Mouse (Mus musculus) erythroid progenitor cell, adult 5-6 weeks (primary cell): ENCODE results near the gene Cdc37. TPM values are rescaled to one million over a fixed set of nuclear protein-coding genes. Genes with fewer than 3 reads are reported as not detected.

Experiments
- ATAC-seq: replicated peaks from 2 replicates; pipeline ENCODE4 v1.8.0; 2016; ENCODE audit warnings: moderate number of reproducible peaks, mild to moderate bottlenecking, moderate TSS enrichment, inconsistent platforms; ENCODE audit not compliant: poor library complexity, low FRiP score, severe bottlenecking
- total RNA-seq, 2 experiments: library from RNA; stranded (forward) in 1 of 2; stranded (reverse) in 1 of 2; fragments of 150-400 nt in 1 of 2; fragments of 186-747, 209-891 nt in 1 of 2; gene quantifications; 2 replicates each; pipeline versions ENCODE4 v1.2.3 to v1.2.4; 2015 to 2017; ENCODE audit warnings: low replicate concordance in 2 of 2

Cdc37 gene
- total RNA-seq, 2 experiments from 2014 or later = 28.9 to 76.5 TPM

DNA sequence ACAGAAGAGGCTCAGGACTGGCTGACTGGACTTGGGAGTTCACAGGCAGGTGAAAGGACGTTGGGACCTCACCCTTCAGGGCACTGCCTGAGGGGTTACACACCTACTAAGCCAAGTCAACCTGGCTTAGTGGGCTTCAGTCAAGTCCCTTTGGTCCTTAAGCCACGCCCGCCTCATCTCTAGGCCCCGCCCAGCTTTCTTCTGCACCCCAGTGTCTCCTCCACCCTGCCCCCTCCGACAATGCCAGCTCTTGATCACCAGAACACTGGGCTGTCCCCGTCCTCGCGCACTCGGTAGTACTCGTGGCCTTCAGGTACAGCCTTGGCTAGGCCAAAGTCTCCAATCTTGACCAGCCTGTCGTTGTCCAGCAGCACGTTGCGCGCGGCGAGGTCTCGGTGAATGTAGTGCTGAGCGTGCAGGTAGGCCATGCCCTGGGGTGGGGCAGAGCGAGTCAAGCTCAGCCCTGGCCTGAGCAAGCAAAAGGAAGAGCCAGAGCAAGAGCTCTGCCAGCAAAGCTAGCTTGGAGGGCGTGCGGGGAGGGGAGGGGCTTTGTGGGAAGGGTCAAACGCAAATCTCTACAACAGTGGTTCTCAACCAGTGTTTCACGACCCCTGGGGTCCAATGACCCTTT lies 42.1 kb downstream of the Cdc37 start:
- no peak for ATAC-seq

DNA sequence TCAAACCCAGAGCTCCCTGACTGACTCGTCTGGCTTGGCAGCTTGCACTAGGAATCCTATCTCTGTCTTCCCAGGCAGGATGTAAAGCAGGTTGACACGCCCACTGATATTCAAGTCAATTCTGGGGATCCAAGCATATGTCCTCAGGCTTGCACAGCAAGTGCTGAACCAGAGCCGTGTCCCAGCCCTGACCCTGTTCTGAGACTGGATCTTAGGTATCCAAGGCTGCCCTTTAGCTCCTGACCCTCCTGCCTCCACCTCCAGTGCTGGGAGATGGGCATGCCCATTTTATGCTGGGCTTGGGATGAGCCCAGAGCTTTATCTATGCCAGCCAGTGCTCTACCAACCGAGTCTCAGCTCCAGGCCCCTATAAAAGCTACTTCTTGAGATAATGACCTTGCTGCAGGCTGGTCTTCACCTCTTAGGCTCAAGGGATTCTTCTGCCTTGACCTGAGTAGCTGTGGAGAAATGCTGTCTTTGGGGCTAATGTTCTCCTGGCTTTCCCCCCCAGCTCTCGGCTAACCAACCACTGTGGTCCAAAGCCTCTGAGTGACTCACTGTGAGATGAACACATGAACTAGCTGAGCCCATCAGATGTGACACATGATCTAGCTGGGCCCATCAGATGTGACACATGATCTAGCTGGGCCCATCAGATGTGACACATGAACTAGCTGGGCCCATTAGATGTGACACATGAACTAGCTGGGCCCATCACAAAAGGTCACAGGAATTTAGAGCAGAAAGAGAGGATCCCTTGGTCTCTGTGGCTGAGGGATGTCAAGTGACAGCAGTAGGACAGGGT lies 43.8 kb downstream of the Cdc37 start:
- ATAC-seq = peak; percentile 92

DNA sequence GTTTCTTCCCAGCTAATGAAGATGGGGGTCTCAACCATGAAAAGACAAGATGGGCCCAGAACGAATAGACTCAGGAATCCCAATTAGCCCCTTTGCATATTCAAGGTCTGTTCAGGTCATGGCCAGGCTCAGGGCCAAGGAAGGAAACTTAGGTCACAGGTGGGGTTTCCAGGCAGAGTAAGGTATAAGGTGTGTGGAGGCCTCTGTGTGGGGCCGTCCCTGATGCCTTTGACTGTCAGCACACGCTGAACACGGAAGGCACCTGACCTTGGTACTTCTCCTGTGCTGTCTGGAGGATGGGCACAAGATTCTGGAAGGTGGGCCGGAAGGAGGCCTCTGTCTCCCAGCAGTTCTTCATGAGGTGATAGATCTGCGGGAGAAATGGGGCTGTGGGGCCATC lies 45.0 kb downstream of the Cdc37 start:
- ATAC-seq = no peak

DNA sequence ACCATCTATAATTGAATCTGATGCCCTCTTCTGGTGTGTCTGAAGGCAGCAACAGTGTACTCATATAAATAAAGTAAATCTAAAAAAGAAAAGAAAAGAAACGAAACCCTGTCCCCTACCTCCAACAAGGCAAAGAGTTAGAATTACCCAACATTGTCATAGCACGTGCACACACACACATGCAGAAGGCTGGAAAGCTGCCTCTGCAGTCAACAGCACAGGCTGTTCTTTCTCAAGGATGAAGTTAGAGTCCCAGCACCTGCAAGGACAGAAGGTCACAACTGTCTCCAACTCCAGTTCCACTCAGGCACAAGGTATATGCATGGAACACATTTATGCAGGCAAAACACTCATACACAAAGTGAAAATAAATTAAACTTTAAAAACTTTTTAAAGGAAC lies 47.7 kb downstream of the Cdc37 start:
- no peak for ATAC-seq

DNA sequence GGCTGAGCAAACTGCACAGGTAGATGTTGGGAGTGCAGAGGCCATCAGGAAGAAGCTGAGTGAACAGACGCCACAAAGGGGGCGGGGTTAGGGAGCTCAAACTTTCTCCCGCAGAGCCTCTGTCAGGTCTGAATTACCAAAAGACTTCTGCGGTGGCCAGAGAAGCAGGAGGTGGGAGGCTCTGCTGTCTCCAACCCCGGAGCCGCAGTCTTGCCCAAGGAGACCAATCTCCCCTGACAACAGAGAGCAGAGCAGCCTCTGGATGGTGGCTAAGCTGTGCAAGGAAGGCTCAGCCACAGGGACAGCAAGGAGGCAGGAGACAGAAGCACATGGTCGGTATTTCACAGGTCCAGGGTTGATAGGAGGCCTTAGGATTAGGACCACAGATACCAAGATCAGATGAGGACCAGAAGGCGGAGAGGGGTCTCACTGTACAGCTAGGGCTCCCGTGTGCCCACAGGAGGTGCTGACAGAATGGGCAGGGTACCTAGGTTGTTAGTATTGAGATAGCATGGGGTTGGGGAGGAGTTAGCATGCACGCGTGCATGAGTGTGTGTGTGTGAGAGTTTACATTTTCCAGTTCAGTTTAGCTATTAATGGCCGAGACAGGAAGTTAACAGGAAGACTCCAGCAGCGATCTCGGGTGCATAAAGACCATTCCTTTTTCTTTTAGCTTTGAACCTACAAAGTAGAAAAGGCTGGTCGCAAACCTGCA lies 49.2 kb downstream of the Cdc37 start:
- no peak for ATAC-seq

DNA sequence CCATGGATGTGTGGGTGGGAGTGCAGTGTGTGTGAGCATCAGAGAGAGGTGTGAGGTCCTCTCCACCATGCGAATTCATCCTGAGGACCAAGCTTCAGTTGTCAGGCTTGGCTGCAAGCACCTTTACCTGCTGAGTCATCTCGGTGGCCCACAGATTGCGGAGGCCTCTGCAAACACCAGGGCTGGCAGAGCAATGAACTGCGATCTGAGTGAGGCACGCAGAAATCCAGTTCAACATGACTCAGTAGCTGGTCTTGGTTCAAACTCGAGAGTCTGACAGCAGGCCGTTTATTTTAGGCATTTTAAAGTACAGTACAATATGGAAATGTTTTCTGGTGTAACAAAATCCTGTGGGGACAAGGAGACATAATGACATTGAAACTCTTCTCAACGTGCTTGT lies 52.0 kb downstream of the Cdc37 start:
- ATAC-seq = peak; percentile 22

DNA sequence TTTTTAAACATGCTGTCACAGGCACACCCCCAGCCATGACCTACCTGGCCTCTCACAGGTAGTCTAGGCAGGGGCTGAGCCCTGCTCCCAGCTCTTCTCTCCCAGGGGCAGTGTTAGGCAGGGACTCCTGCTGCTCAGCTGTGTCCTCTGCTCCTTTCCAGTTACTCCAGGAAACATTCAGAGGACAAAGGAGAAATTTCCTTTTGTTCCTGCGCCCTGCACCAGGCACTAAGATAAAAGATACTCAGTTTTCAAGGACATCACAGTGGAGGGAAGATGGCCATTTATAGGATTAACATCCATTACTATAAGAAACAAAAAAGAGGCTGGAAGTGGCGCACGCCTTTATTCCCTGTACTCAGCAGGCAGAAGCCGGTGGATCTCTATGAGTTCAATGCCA lies 53.8 kb downstream of the Cdc37 start:
- ATAC-seq = no peak

DNA sequence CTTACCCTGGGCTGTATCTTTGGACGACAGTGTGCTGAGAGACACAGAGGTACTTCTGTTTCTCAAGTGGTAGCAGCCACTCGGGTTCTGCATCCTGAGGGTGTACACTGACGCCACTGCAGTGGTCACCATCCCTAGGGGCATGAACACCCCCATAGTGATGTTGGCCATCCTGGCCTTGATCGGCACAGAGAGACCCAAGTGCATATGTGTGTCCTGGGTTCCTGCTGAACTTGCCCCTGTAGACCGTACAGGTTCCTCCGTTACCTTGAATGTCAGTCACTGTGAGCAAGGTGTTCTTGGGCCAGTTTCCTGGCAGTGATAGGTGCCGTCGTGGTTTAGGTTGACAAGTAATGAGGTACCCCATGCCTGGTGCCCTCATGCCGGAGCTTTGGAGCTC lies 56.4 kb downstream of the Cdc37 start:
- no peak for ATAC-seq

DNA sequence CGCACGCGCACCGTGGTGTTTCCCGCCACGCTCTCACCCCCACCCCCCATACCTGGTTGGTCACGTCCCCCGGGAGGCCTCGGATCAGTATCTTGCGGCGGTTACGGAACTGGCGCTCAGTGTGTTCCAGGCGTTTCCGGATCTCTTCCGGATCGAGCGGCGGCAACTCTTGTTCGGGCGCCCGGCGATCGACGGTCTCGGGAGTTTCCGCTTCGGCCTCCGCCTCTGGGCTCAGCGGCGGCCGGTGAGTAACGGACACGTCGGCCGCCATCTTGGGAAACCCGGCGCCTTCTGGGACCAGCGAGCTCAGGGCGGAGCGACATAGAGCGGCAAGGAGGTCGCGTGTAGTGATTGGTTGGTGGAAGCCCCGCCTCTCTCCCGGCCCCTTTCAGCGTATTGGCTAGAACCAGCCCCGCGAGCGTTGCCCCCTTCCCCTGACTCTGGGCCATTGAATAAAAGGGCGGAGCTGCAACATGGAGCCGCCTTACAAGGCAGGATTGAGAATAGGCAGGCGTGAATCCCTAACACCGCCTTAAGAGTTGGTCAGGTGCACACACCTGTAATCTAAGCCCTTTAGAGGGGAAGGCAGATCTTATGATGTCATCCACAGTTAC lies 58.0 kb downstream of the Cdc37 start, which contains the start of the genes Gm38431 and Raver1:
Gene Gm38431 (minus strand): TSS at position 291 of the 614 bp plus-strand sequence.
Gene Raver1 (minus strand): TSS at position 302 of the 614 bp plus-strand sequence.
- peak; percentile 98 for ATAC-seq

DNA sequence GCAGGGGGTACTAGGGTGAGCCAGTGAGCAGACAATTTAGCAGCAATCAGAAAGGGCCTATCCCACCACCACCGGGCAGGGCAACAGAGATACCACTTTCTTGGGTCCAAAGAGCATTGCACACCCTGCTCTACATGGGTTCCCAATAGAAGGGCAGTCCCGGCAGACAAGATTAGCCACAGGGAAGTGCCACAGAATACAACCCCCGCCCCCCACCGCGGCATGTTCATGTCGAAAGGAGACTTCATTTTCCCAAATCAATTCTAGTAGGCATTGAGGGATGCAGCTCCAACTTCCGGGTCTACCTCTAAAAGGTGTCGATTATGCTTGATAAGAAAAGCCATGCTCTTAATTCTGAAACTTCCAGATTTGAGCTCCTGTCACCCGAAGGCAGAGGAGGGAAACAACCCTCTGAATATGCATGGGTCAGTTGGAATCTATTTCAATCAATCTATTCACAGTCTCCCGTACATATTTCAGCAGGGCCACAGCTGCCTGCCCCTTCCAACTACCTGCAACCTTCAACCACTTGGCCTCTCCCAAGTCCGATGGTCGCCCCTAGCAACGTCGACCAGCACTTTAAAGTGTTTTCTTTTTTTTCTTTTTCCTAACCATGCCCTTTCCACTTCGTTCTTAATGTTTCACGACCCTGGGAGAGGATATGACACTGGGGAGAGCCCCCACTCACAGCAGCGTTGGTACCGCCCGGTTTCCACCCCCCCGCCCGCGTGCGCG lies 58.6 kb downstream of the Cdc37 start:
- peak; percentile 15; the same call in 1 of the 2 replicates for ATAC-seq

DNA sequence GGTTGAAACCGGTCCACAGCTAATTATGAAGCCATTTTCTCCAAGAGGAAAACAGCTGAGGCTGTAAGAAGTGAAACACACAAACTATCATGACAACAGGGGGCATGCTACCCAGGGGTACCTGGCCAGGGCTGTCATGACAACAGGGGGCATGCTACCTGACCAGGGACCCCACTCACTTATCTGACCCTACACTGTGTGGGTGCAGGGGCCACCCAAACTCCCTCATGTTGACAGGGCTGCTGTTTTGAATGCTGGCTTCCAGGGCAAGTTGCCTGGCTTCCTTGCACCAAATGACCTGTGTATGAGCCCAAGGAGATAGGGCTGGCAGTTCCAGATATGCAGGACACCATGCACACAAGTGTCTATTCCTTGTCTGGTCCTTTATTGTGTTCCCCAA lies 59.2 kb downstream of the Cdc37 start:
- ATAC-seq = no peak

DNA sequence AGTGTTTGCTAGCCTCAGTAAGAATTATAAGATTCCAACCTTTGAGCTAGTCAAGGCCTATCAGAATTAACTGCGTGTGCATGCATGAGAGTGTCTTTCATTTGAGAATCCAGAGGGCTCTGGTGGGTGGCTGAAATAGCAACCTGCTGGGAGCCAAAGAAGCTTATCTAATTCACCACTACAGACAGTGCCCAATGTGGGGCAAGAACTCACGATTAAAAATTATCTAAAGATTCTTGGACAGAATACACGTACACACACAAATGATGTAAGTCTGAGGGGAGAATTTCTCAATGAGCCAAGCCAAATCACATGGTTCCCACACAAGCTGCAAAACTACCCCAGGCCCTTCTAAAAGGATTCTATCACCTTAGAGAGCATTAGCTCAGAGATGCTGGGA lies 66.5 kb downstream of the Cdc37 start:
- ATAC-seq = no peak

Other genes with a start within 250 kb of the Cdc37 start
- gene Dnmt1, start 190.1 kb downstream of the Cdc37 start, total RNA-seq (2015; ENCODE audit: low replicate concordance) = 122 and 135 TPM in 2 replicates
- 217 and 249 TPM in 2 replicates for gene Dnmt1, start 190.1 kb downstream of the Cdc37 start, total RNA-seq (2017; ENCODE audit: low replicate concordance)
- not detected in 2 replicates for gene S1pr2, start 173.2 kb downstream of the Cdc37 start, total RNA-seq (2015; ENCODE audit: low replicate concordance)
- gene S1pr2, start 173.2 kb downstream of the Cdc37 start, total RNA-seq (2017; ENCODE audit: low replicate concordance) = under 0.01 and 0.39 TPM in 2 replicates
- gene Mrpl4, start 147.2 kb downstream of the Cdc37 start, total RNA-seq (2015; ENCODE audit: low replicate concordance) = 13.0 and 22.0 TPM in 2 replicates
- 13.3 and 18.0 TPM in 2 replicates for gene Mrpl4, start 147.2 kb downstream of the Cdc37 start, total RNA-seq (2017; ENCODE audit: low replicate concordance)
- 1.3 TPM in 1 of 2 replicates, not detected in the other for gene Icam1, start 134.0 kb downstream of the Cdc37 start, total RNA-seq (2015; ENCODE audit: low replicate concordance)
- gene Icam1, start 134.0 kb downstream of the Cdc37 start, total RNA-seq (2017; ENCODE audit: low replicate concordance) = 1.5 and 9.0 TPM in 2 replicates
- 164 and 214 TPM in 2 replicates for gene Icam4, start 120.6 kb downstream of the Cdc37 start, total RNA-seq (2015; ENCODE audit: low replicate concordance)
- gene Icam4, start 120.6 kb downstream of the Cdc37 start, total RNA-seq (2017; ENCODE audit: low replicate concordance) = 107 and 112 TPM in 2 replicates
- 1.3 and 1.4 TPM in 2 replicates for gene Icam5, start 117.9 kb downstream of the Cdc37 start, total RNA-seq (2015; ENCODE audit: low replicate concordance)
- 1.3 and 3.5 TPM in 2 replicates for gene Icam5, start 117.9 kb downstream of the Cdc37 start, total RNA-seq (2017; ENCODE audit: low replicate concordance)
- 6.8 TPM in 1 of 2 replicates, not detected in the other for gene Zglp1, start 82.9 kb downstream of the Cdc37 start, total RNA-seq (2015; ENCODE audit: low replicate concordance)
- gene Zglp1, start 82.9 kb downstream of the Cdc37 start, total RNA-seq (2017; ENCODE audit: low replicate concordance) = not detected in 2 replicates
- not detected in 2 replicates for gene Gm49373, start 76.9 kb downstream of the Cdc37 start, total RNA-seq (2015; ENCODE audit: low replicate concordance)
- not detected in 2 replicates for gene Gm49373, start 76.9 kb downstream of the Cdc37 start, total RNA-seq (2017; ENCODE audit: low replicate concordance)
- 13.0 and 19.8 TPM in 2 replicates for gene Fdx1l, start 76.4 kb downstream of the Cdc37 start, total RNA-seq (2015; ENCODE audit: low replicate concordance)
- 7.8 and 19.7 TPM in 2 replicates for gene Fdx1l, start 76.4 kb downstream of the Cdc37 start, total RNA-seq (2017; ENCODE audit: low replicate concordance)
- gene Gm38431, start 58.0 kb downstream of the Cdc37 start, total RNA-seq (2015; ENCODE audit: low replicate concordance) = 30.6 and 34.0 TPM in 2 replicates
- 4.2 TPM in 1 of 2 replicates, not detected in the other for gene Gm38431, start 58.0 kb downstream of the Cdc37 start, total RNA-seq (2017; ENCODE audit: low replicate concordance)
- gene Raver1, start 58.0 kb downstream of the Cdc37 start, total RNA-seq (2015; ENCODE audit: low replicate concordance) = 18.4 and 23.4 TPM in 2 replicates
- 21.1 and 32.5 TPM in 2 replicates for gene Raver1, start 58.0 kb downstream of the Cdc37 start, total RNA-seq (2017; ENCODE audit: low replicate concordance)
- 2.5 and 5.0 TPM in 2 replicates for gene Tyk2, start 18.7 kb downstream of the Cdc37 start, total RNA-seq (2015; ENCODE audit: low replicate concordance)
- 4.7 and 5.0 TPM in 2 replicates for gene Tyk2, start 18.7 kb downstream of the Cdc37 start, total RNA-seq (2017; ENCODE audit: low replicate concordance)
- gene Pde4a, start 15.7 kb upstream of the Cdc37 start, total RNA-seq (2015; ENCODE audit: low replicate concordance) = 4.6 TPM in 1 of 2 replicates, not detected in the other
- gene Pde4a, start 15.7 kb upstream of the Cdc37 start, total RNA-seq (2017; ENCODE audit: low replicate concordance) = 0.15 and 0.39 TPM in 2 replicates
- gene Keap1, start 89.4 kb upstream of the Cdc37 start, total RNA-seq (2015; ENCODE audit: low replicate concordance) = 13.8 and 25.2 TPM in 2 replicates
- 37.0 and 44.7 TPM in 2 replicates for gene Keap1, start 89.4 kb upstream of the Cdc37 start, total RNA-seq (2017; ENCODE audit: low replicate concordance)
- gene S1pr5, start 98.5 kb upstream of the Cdc37 start, total RNA-seq (2015; ENCODE audit: low replicate concordance) = 2.5 TPM in 1 of 2 replicates, not detected in the other
- 0.13 and 0.53 TPM in 2 replicates for gene S1pr5, start 98.5 kb upstream of the Cdc37 start, total RNA-seq (2017; ENCODE audit: low replicate concordance)
- gene Atg4d, start 115.3 kb upstream of the Cdc37 start, total RNA-seq (2015; ENCODE audit: low replicate concordance) = 49.4 and 49.5 TPM in 2 replicates
- gene Atg4d, start 115.3 kb upstream of the Cdc37 start, total RNA-seq (2017; ENCODE audit: low replicate concordance) = 73.9 and 162 TPM in 2 replicates
- 19.7 and 49.4 TPM in 2 replicates for gene Kri1, start 138.0 kb upstream of the Cdc37 start, total RNA-seq (2015; ENCODE audit: low replicate concordance)
- 18.2 and 48.8 TPM in 2 replicates for gene Kri1, start 138.0 kb upstream of the Cdc37 start, total RNA-seq (2017; ENCODE audit: low replicate concordance)
- 305 and 325 TPM in 2 replicates for gene Cdkn2d, start 141.4 kb upstream of the Cdc37 start, total RNA-seq (2015; ENCODE audit: low replicate concordance)
- gene Cdkn2d, start 141.4 kb upstream of the Cdc37 start, total RNA-seq (2017; ENCODE audit: low replicate concordance) = 151 and 194 TPM in 2 replicates
- gene Ap1m2, start 162.4 kb upstream of the Cdc37 start, total RNA-seq (2015; ENCODE audit: low replicate concordance) = 0.36 and 0.84 TPM in 2 replicates
- gene Ap1m2, start 162.4 kb upstream of the Cdc37 start, total RNA-seq (2017; ENCODE audit: low replicate concordance) = not detected in 2 replicates
- 15.9 and 35.7 TPM in 2 replicates for gene Slc44a2, start 170.7 kb upstream of the Cdc37 start, total RNA-seq (2015; ENCODE audit: low replicate concordance)
- 14.4 and 22.3 TPM in 2 replicates for gene Slc44a2, start 170.7 kb upstream of the Cdc37 start, total RNA-seq (2017; ENCODE audit: low replicate concordance)
- gene Ilf3, start 217.9 kb upstream of the Cdc37 start, total RNA-seq (2015; ENCODE audit: low replicate concordance) = 31.4 and 34.8 TPM in 2 replicates
- 29.6 and 32.8 TPM in 2 replicates for gene Ilf3, start 217.9 kb upstream of the Cdc37 start, total RNA-seq (2017; ENCODE audit: low replicate concordance)